Mouse (Mus musculus): ENCODE results near the gene Git2.

GRCm38 (mm10) chr5:114698044-114698746, 77.1 kb downstream of the Git2 start:
- no peak for TF ChIP-seq CTCF (IDR thresholded peaks at IDR 0.05; ENCODE audit: insufficient read depth, low read depth, low read length)
- no peak for TF ChIP-seq POLR2A (IDR thresholded peaks at IDR 0.05; ENCODE audit: insufficient read depth, low read depth, low read length)

All from olfactory bulb, adult 2 months (tissue).